Mouse (Mus musculus) fibroblast of lung, adult 2 months (primary cell): Measurements from ENCODE around the gene Zscan29.
A peak's percentile ranks its signal among the peaks of the same experiment; 100 is the strongest.

Experiments
- DNase-seq: peaks from one replicate; pipeline ENCODE4 v3.0.0-alpha.2; 2011; ENCODE audit warnings: low read depth

Gene Zscan29

DNA sequence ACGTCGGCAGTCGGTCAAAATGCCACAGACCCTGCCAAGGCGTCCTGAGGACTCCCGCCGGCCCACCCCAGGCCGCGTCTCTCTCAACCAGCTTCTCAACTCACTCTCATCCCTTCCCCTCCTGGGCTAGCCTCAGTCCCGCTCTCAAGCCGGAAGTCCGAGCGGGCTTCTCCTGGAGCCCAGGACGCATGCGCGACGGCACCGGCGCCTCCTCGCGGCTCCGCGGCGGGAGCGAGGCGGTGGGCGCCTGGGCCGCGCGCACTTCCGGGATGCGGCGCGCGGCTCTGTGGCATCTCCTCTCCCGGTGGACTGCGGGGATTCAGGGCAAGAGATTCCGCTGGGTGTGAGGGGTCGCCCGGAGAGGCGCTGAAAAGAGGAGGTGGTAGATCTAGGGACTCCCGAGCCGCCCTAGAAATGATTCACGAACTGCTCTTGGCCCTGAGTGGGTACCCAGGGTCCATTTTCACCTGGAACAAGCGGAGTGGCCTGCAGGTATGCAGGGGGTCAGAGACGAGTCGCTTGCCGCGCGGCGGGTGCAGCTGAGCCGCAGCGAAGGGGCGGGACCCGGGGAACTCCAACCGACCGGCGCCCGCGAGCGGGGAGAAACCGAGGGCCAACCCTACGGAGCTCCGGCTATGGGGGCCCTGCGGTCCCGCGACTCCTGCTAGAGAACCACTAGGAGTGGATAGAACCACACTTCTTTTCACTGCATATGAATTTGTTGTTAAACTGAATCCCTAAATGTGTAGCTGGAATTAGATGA lies at the start of gene Zscan29:
TSS of gene Zscan29 (minus strand) at position 146 of the 763 bp plus-strand sequence.
- peak; percentile 46 for DNase-seq

DNA sequence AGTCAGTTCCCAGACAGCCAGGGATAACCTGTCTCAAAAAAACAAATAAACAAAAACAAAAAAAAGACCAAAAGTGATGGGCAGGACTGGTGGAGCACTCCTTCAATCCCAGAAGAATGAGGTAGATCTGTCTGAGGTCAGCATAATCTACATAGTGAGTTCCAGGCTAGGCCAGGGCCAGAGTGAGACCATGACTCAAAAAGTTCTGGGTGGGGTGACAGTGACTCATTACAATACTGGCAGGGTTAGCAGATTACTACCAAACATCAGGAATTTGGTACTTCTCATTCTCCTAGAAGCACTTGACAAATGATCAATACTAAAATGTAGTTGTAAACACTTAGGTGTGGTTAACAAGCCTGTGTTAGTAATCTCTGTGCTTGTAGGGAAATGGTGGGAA lies 49.1 kb upstream of the Zscan29 start:
- DNase-seq, result no peak

DNA sequence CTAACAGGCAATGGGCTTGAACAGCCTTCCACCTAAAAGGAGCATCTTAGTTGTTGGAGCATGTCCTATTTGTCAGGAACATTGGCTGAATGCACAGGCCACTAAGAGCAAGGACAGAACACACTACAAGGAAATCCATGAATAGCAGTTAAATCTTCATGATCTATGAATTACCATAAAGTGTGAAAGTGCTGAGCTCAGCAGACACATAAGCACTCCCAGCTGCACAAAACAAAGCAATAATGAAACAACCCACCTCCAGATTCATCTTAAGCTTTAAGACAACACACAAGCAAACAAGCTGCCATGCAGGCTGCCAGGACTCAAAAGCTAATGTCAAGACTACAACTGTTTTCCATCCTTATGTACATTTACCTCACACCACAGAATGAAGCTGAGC lies 48.3 kb upstream of the Zscan29 start:
- DNase-seq, result no peak

GRCm38 (mm10) chr2:121214491-121214890 lies 43.6 kb upstream of the Zscan29 start:
- no peak for DNase-seq

DNA sequence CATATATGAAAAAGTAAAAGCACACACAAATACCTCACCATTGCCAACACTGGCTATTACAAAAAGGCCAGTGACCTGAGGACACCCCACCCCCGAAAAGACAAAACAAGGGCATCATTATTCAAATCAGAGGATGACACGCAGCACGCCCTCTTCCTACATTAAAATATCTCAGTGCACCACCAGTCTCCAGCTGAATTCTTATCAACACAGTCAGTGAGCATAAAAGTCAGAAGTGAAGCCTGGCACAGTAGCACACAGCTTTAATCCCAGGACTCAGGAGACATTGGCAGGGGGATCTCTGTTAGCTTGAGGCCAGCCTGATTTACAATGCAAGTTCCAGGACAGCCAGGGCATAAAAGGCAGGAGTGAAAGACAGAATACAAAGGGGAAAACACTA lies 35.6 kb upstream of the Zscan29 start:
- DNase-seq, result no peak

- no peak for DNase-seq
These were observed 33.4 kb upstream of the Zscan29 start for GRCm38 (mm10) chr2:121204276-121204675.

DNA sequence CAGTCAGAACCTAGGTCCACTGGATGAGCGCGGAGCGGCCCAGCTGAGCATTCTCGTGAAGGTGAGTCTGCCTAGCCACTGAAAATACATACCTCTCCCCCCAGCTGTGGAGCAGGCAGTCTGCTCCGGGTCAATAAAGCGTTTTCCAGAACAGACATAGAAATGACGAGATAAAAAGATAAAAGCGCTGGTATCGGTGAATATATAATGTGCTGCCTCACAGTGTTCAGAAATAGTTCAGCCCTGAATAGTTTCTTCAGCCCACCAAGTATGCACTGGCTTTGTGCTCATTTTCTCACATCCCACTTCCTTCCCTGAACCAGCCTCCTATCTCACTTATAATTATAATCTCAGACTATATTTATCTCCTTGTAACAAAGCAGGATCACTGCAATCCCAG lies 24.5 kb upstream of the Zscan29 start:
- no peak for DNase-seq

- no peak for DNase-seq
These were observed 17.6 kb upstream of the Zscan29 start for GRCm38 (mm10) chr2:121188530-121188929.

- DNase-seq, result no peak
These were observed 13.2 kb upstream of the Zscan29 start for GRCm38 (mm10) chr2:121184142-121184541.

DNA sequence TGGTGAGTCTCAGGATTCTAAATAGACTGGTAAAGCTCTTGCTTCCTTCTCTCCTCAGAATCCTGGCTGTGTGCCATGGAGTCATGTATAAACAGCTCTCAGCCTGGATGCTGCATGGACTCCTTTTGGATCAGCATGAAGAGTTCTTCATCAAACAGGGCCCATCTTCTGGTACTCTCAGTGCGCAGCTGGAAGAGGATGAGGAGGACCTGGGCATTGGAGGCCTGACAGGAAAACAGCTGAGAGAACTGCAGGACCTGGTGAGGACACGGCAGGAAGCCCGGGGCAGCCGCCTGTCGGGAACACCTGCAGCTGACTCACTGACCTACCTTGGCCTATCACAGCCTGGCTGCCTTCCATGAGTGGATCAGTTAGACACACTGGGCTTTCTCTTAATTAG lies 12.5 kb upstream of the Zscan29 start:
- DNase-seq, result no peak

GRCm38 (mm10) chr2:121178828-121179479 lies 8.0 kb upstream of the Zscan29 start:
- no peak for DNase-seq

DNA sequence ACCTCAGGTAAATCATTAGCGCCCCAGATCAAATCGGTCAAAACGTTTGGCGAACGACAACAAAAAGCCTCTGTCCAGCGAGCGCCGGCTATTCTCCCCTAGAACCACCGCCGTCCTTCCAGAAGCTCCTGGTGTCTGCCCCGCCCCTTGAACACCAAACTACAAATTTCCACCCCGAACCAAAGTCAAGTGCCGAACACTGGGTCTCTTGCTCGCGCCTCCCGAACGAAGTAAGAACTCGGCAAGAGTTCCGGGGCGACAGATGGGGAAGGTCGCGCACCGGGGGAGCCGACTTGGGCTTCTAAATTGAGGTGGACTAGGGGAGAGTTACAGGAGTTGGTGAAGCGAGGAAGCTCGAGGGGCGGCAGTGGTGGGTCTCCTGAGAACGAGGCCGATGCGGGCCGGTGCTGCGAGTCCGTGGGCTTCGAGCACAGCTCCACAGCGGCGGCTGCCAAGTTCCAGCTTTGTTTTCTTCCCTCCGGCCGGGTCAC lies 399 bp downstream of the Zscan29 start, which contains the start of gene Tubgcp4:
TSS of gene Tubgcp4 (plus strand) at position 174 of the 491 bp plus-strand sequence.
- DNase-seq, result no peak

GRCm38 (mm10) chr2:121169902-121170301 lies 1.0 kb downstream of the Zscan29 start:
- DNase-seq, result no peak

- DNase-seq, result no peak
These were observed 1.8 kb downstream of the Zscan29 start for GRCm38 (mm10) chr2:121169173-121169572.

- DNase-seq, result no peak
These were observed 17.8 kb downstream of the Zscan29 start for GRCm38 (mm10) chr2:121153100-121153499.

DNA sequence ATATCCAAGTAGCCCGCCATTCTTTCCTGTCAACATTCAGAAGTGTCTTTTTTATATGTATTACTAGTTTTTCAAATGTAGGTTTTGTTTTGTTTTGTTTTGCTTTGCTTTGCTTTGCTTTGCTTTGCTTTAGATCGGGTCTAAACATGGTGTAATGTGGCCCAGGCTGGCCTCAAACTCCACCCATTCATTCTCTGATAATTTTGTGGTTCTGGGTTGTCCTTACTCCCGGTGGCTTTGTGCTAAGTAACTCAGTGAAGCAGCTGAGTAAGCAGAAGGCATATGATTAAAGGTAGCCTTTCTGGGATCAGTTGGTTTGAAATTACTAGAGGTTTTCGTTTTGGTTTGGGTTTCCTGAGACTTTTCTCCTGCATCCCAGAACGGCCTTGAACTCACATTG lies 21.2 kb downstream of the Zscan29 start:
- no peak for DNase-seq

GRCm38 (mm10) chr2:121142415-121142814 lies 28.5 kb downstream of the Zscan29 start:
- no peak for DNase-seq

GRCm38 (mm10) chr2:121141216-121142035 lies 29.5 kb downstream of the Zscan29 start:
- no peak for DNase-seq

DNA sequence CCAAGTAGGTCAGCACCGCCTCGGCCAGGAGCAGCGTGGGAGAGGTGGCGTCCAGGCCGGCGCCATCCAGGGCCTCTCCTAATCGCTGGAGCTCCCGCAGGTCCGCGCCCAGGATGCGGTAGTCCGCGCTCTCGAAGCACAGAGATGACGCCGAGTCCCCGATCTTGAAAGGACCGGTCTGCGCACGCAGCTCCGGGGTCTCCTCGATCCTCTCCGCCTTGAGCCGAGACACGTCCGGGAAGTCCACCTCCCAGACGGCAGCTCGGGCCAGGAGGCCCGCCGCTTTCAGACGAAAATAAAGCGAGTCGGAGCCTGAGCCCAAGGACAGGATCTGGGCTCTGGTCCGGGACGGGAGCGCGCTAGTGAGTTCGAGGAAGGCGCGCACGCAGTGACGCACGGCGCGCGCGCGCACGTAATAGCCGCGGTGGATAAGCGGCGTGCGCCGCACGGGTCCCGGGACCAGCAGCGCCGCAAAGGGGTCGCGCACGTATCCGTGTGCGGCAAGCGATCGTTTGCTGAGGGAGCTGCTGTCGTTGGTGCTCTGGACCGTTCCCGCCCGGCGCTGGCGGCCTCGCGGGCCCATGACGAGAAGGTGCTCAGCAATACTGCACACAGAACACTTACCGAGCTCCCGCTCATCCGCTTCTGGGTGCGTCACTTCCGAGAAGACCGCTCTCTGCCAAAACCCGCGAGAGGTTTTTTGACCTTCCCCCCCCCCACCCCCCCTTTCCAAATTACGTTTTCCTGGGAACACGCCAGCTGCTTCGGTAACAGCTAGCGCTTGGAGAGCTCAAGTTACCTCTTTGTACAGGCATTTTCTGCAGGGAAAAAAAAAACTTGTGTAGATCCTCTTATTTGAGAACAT lies 30.7 kb downstream of the Zscan29 start, which contains the start of the genes Adal and Lcmt2:
TSS of gene Adal (plus strand) at position 411 of the 865 bp plus-strand sequence.
TSS of gene Lcmt2 (minus strand) at position 636 of the 865 bp plus-strand sequence.
- peak; percentile 77 for DNase-seq

DNA sequence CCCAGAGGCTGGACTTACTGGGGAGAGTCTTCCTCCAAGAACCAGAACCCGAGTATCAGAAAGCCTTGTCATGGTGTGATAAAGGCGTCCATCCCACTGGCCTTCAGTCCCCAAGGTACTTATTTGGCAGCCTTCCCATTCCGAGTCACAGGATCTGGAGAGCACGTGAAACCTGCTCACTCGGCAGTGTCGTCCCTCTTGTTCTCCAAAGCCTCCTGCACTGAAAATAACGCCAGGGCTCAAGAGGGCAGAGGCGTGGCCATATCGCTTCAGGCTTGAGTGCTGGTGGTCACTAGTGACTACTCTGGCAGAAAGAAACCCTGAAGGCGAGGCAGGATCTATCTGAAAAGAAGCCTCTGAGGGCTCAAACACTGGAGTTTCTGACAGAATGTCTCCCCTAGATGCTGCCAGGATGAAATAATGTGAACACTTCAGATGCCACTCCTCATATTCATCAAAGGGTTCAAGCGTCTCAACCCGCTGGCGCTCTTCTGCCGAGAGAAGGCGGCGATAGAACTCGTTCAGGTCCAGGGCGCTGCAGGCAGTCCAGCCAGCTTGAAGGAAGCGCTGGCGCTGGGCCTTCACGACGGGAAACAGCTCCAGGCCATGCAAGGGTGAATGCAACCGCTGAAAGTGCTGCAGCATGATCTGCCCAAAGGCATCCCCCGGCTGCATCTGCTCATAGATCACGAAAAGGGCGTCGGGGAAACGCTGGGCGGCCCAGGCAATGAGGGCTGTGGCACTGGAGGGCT lies 31.5 kb downstream of the Zscan29 start:
- DNase-seq, result no peak

DNA sequence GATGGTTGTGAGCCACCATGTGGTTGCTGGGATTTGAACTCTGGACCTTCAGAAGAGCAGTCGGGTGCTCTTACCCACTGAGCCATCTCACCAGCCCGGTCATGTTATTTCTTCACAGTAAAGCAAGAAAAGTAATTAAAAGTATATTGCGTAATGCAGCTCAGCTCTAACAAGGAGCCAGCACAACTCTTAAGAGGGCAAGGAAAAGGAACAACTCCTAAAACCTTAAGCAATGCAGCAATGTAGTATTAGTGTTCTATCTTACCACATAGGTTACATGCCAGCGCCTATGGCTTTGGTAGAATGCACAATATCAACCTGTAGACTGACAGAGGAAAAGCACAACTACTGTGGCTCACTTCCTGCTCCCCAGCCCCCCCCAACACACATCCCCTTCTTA lies 33.6 kb downstream of the Zscan29 start:
- no peak for DNase-seq
